Mouse (Mus musculus) forebrain, postnatal 0 days (tissue): ENCODE measurements around the gene Thy1. TPM values are rescaled to one million over a fixed set of nuclear protein-coding genes. Genes with fewer than 3 reads are reported as not detected.

Source experiments
- ATAC-seq: fragments of 200-750 bp; cut with Nextera tagmentation; 2 replicates; pipeline ENCODE4 v1.8.0; 2017; ENCODE audit warnings: mild to moderate bottlenecking, moderate library complexity
- DNase-seq: peaks from one replicate; pipeline ENCODE4 v3.0.0-alpha.2; 2015
- H3K27ac ChIP-seq: fragments of 300-500 bp; sonication (generic); 2 replicates; pipeline ENCODE4 v1.5.1; 2014; ENCODE audit warnings: low read depth, mild to moderate bottlenecking, antibody characterized with exemption, low read length, moderate library complexity, mixed read lengths
- H3K27me3 ChIP-seq: fragments of 300-500 bp; sonication (generic); 2 replicates; pipeline ENCODE4 v1.6.1; 2014; ENCODE audit warnings: mild to moderate bottlenecking, low read length, mixed read lengths; ENCODE audit not compliant: insufficient read depth
- H3K36me3 ChIP-seq: fragments of 300-500 bp; sonication (generic); 2 replicates; pipeline ENCODE4 v1.6.1; 2014; ENCODE audit warnings: mild to moderate bottlenecking, moderate library complexity; ENCODE audit not compliant: insufficient read depth
- H3K4me1 ChIP-seq: fragments of 300-500 bp; sonication (generic); 2 replicates; pipeline ENCODE4 v1.6.1; 2014; ENCODE audit warnings: antibody characterized with exemption; ENCODE audit not compliant: insufficient read depth
- H3K4me2 ChIP-seq: fragments of 300-500 bp; sonication (generic); 2 replicates; pipeline ENCODE4 v1.6.1; 2014; ENCODE audit warnings: low read depth, mild to moderate bottlenecking, moderate library complexity
- H3K4me3 ChIP-seq: fragments of 300-500 bp; sonication (generic); 2 replicates; pipeline ENCODE4 v1.5.1; 2014; ENCODE audit warnings: low read depth, low read length, mixed read lengths
- H3K9ac ChIP-seq: fragments of 300-500 bp; sonication (generic); 2 replicates; pipeline ENCODE4 v1.6.1; 2014; ENCODE audit warnings: mild to moderate bottlenecking
- H3K9me3 ChIP-seq: fragments of 300-500 bp; sonication (generic); 2 replicates; pipeline ENCODE4 v1.6.1; 2016; ENCODE audit warnings: low read length
- CTCF ChIP-seq: sonication (generic); IDR thresholded peaks from 2 replicates; pipeline ENCODE4 v1.5.1; 2016; ENCODE audit warnings: antibody characterized with exemption, control low read depth, low read depth
- WGBS: fragments of 180-500 bp; shearing (Covaris S2); extraction: QIAGEN DNeasy Blood & Tissue Kit; methylation state at CpG from one replicate; pipeline ENCODE4 v1.1.7; 2014; 5-methylcytosine and 5-hydroxymethylcytosine counted together
- polyA plus RNA-seq: library from polyadenylated mRNA; unstranded; fragments of >200 nt; fragmentation: Nextera tagmentation; extraction: Ambion mirVana; gene quantifications from 2 replicates; pipeline ENCODE4 v1.2.1, GENCODE M21; 2015
- total RNA-seq: library from RNA; depleted of rRNA; stranded (reverse); fragments of >200 nt; gene quantifications from 2 replicates; pipeline ENCODE4 v1.2.3, GENCODE M21; 2014

Thy1 gene
- total and polyA plus RNA-seq, 2 experiments from 2014 or later, result 23.2 to 31.6 TPM

- no peak for DNase-seq
- H3K27me3 ChIP-seq, result no peaks in the 10 kb centered on the region
- H3K9me3 ChIP-seq, result no peaks in the 10 kb centered on the region
- no peak for TF ChIP-seq CTCF
- H3K27ac ChIP-seq, result no peak overlapping the region
- no peak overlapping the region for H3K4me2 ChIP-seq
- WGBS, result 82% methylated on average over 3 of the region's 3 CpGs
- no peaks in the 10 kb centered on the region for H3K36me3 ChIP-seq
- no peak overlapping the region for H3K9ac ChIP-seq
- H3K4me3 ChIP-seq, result no peak overlapping the region
- 0 out of 2 replicates have a peak, but pooled peaks cover 5% of the 10 kb centered on the region for H3K4me1 ChIP-seq
- no peak for ATAC-seq
Measured at GRCm38 (mm10) chr9:44010900-44011299, 32.3 kb upstream of the Thy1 start.

- 84% methylated on average over 5 of the region's 5 CpGs for WGBS
- Histone ChIP-seq H3K9ac (no peak overlapping the region), H3K4me2 (no peak overlapping the region), H3K9me3 (no peaks in the 10 kb centered on the region), H3K4me3 (no peak overlapping the region), H3K27me3 (no peaks in the 10 kb centered on the region), H3K36me3 (no peaks in the 10 kb centered on the region), H3K27ac (no peak overlapping the region), H3K4me1 (0 out of 2 replicates have a peak, but pooled peaks cover 5% of the 10 kb centered on the region)
- DNase-seq, result no peak
- no peak for ATAC-seq
- TF ChIP-seq CTCF, result no peak
Measured at GRCm38 (mm10) chr9:44011668-44012067, 31.5 kb upstream of the Thy1 start.

- Histone ChIP-seq H3K9ac (no peak overlapping the region), H3K36me3 (no peaks in the 10 kb centered on the region), H3K4me1 (0 out of 2 replicates have a peak, but pooled peaks cover 5% of the 10 kb centered on the region), H3K4me3 (no peak overlapping the region), H3K9me3 (no peaks in the 10 kb centered on the region), H3K27me3 (no peaks in the 10 kb centered on the region), H3K4me2 (no peak overlapping the region), H3K27ac (no peak overlapping the region)
- 62% methylated on average over 6 of the region's 6 CpGs for WGBS
- ATAC-seq (no peak), DNase-seq (no peak)
- no peak for TF ChIP-seq CTCF
Measured at GRCm38 (mm10) chr9:44012164-44012563, 31.0 kb upstream of the Thy1 start.

GRCm38 (mm10) chr9:44012761-44013301 lies 30.4 kb upstream of the Thy1 start:
- H3K27me3 ChIP-seq, result no peaks in the 10 kb centered on the region
- H3K4me3 ChIP-seq, result no peak overlapping the region
- 0 out of 2 replicates have a peak, but pooled peaks cover 5% of the 10 kb centered on the region for H3K4me1 ChIP-seq
- peak; percentile 34 for ATAC-seq
- H3K36me3 ChIP-seq, result no peaks in the 10 kb centered on the region
- H3K4me2 ChIP-seq, result no peak overlapping the region
- H3K9ac ChIP-seq, result no peak overlapping the region
- no peak for TF ChIP-seq CTCF
- peak; percentile 31 for DNase-seq
- H3K27ac ChIP-seq, result peak overlapping the region; percentile 40; the same call in 1 of the 2 replicates
- 30% methylated on average over 8 of the region's 8 CpGs for WGBS
- H3K9me3 ChIP-seq, result no peaks in the 10 kb centered on the region

GRCm38 (mm10) chr9:44013781-44014180 lies 29.4 kb upstream of the Thy1 start:
- Histone ChIP-seq H3K4me3 (no peak overlapping the region), H3K36me3 (no peaks in the 10 kb centered on the region), H3K4me1 (0 out of 2 replicates have a peak, but pooled peaks cover 5% of the 10 kb centered on the region), H3K9me3 (no peaks in the 10 kb centered on the region), H3K27ac (no peak overlapping the region), H3K9ac (no peak overlapping the region), H3K27me3 (no peaks in the 10 kb centered on the region), H3K4me2 (no peak overlapping the region)
- TF ChIP-seq CTCF, result no peak
- DNase-seq (no peak), ATAC-seq (no peak)
- 69% methylated on average over 6 of the region's 6 CpGs for WGBS

GRCm38 (mm10) chr9:44016304-44016703 lies 26.9 kb upstream of the Thy1 start:
- no peak overlapping the region for H3K4me2 ChIP-seq
- WGBS, result 67% methylated on average over 5 of the region's 5 CpGs
- H3K27me3 ChIP-seq, result no peaks in the 10 kb centered on the region
- no peaks in the 10 kb centered on the region for H3K9me3 ChIP-seq
- no peak overlapping the region for H3K4me3 ChIP-seq
- H3K27ac ChIP-seq, result no peak overlapping the region
- H3K4me1 ChIP-seq, result 0 out of 2 replicates have a peak, but pooled peaks cover 5% of the 10 kb centered on the region
- ATAC-seq, result 0 out of 2 replicates have a peak, but pooled peaks have one; percentile 45
- DNase-seq, result no peak
- TF ChIP-seq CTCF, result no peak
- H3K36me3 ChIP-seq, result no peaks in the 10 kb centered on the region
- H3K9ac ChIP-seq, result no peak overlapping the region

- Histone ChIP-seq H3K9ac (no peak overlapping the region), H3K4me3 (no peak overlapping the region), H3K9me3 (no peaks in the 10 kb centered on the region), H3K36me3 (no peaks in the 10 kb centered on the region), H3K27ac (no peak overlapping the region), H3K27me3 (no peaks in the 10 kb centered on the region), H3K4me1 (0 out of 2 replicates have a peak, but pooled peaks cover 4% of the 10 kb centered on the region), H3K4me2 (no peak overlapping the region)
- ATAC-seq (no peak), DNase-seq (no peak)
- WGBS, result 82% methylated on average over 5 of the region's 5 CpGs
- no peak for TF ChIP-seq CTCF
Measured at GRCm38 (mm10) chr9:44017846-44018245, 25.3 kb upstream of the Thy1 start.
